Mouse (Mus musculus) embryonic facial prominence, embryonic 10.5 days (tissue): ENCODE measurements around the gene Kcnk4. TPM values are rescaled to one million over a fixed set of nuclear protein-coding genes. Genes with fewer than 3 reads are reported as not detected.
"Not testable (repeated sequence)": the region's sequence is repeated elsewhere in the genome, so short reads cannot be mapped to it uniquely, and the experiment has no call there.

Experiments
- DNase-seq: peaks from one replicate; pipeline ENCODE4 v3.0.0-alpha.2; 2017; ENCODE audit warnings: low spot score
- H3K27ac ChIP-seq: fragments of 300-500 bp; sonication (generic); replicated peaks from 2 replicates; pipeline ENCODE4 v1.5.1; 2016; ENCODE audit warnings: mild to moderate bottlenecking
- H3K27me3 ChIP-seq: fragments of 300-500 bp; sonication (generic); replicated peaks from 2 replicates; pipeline ENCODE4 v1.6.1; 2016; ENCODE audit warnings: low read depth, mild to moderate bottlenecking; ENCODE audit not compliant: poor library complexity, severe bottlenecking
- H3K36me3 ChIP-seq: fragments of 300-500 bp; sonication (generic); replicated peaks from 2 replicates; pipeline ENCODE4 v1.6.1; 2016; ENCODE audit warnings: mild to moderate bottlenecking, moderate library complexity
- H3K4me1 ChIP-seq: fragments of 300-500 bp; sonication (generic); 2 replicates; pipeline ENCODE4 v1.6.1; 2016
- H3K4me3 ChIP-seq: fragments of 300-500 bp; sonication (generic); 2 replicates; pipeline ENCODE4 v1.5.1; 2016; ENCODE audit warnings: mild to moderate bottlenecking, moderate library complexity
- H3K9me3 ChIP-seq: fragments of 300-500 bp; sonication (generic); 2 replicates; pipeline ENCODE4 v1.6.1; 2016; ENCODE audit warnings: mild to moderate bottlenecking
- WGBS: fragments of 180-500 bp; shearing (Covaris S2); methylation state at CpG from one replicate; pipeline ENCODE4 v1.1.7; 2016; 5-methylcytosine and 5-hydroxymethylcytosine counted together
- polyA plus RNA-seq: library from polyadenylated mRNA; unstranded; fragments of >200 nt; fragmentation: Nextera tagmentation; extraction: Ambion mirVana; gene quantifications from 2 replicates; pipeline ENCODE4 v1.2.1, GENCODE M21; 2016

Gene Kcnk4
- polyA plus RNA-seq, 1 experiment from 2014 or later = not detected

GRCm38 (mm10) chr19:6906199-6906598, 28.1 kb downstream of the Kcnk4 start:
- 86% methylated on average over 3 of the region's 3 CpGs for WGBS

DNA sequence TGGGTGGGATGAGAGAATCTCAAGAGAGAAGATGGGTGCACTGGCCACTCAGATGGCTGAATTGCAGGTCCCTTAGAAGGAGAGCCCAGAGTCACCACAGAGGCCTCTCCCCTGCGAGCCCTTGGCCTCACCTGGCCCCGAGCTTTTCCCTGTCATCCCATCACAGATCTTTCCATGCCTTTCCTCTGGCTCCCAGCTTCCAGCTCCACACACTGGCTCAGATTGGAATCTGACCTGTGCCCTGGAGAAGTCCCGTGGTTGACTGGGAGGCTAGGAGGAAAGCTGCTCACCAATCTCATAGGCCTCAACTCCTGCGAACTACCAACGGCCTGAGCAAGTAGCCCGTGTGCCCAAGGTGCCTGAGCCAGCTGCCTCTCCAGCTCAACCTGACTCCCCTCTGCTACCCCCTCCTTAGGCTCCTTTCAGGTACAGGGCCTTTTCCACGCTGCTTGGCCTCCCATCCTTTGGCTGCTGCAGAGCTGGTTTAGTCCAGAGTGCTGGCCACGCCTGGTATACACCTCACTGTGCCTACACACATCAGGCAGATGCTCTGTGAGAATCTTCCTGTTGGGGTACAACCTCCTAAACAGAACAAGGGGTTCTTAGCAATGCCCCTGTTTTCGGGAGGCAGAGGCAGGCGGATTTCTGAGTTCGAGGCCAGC, 28.7 kb downstream of the Kcnk4 start:
- DNase-seq = no peak
- H3K4me3 ChIP-seq = no peak overlapping the region
- peaks cover 25% of the 10 kb centered on the region for H3K4me1 ChIP-seq
- WGBS = 90% methylated on average over 11 of the region's 11 CpGs
- no peaks in the 10 kb centered on the region for H3K27me3 ChIP-seq
- no peaks in the 10 kb centered on the region for H3K9me3 ChIP-seq
- no peak overlapping the region for H3K27ac ChIP-seq
- peaks cover 38% of the 10 kb centered on the region for H3K36me3 ChIP-seq

More at GRCm38 (mm10) chr19:6906199-6906598, 28.1 kb downstream of the Kcnk4 start:
- Histone ChIP-seq H3K27me3 (no peaks in the 10 kb centered on the region), H3K36me3 (peaks cover 42% of the 10 kb centered on the region), H3K4me1 (peaks cover 29% of the 10 kb centered on the region), H3K9me3 (no peaks in the 10 kb centered on the region), H3K27ac (no peak overlapping the region), H3K4me3 (no peak overlapping the region)
- DNase-seq = no peak

DNA sequence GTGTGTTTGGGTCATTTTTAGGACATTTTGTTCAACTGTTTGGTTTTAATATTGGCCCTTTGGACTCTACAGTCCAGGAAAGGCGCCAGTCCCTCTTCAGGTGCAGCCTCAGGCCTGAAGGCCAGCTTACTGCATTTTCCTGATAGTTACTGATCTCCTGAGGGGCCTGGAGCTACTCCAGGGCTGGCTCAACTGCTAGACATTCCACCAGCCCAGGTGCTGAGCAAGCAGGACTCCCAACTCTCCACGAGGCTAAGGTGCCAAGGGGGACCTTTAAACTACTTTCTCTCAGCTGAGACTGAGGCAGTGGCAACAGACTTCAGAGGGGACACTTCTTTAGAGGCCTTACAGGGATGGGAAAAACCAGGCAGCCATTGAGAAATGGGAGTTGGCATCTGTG, 29.5 kb downstream of the Kcnk4 start:
- no peak for DNase-seq
- Histone ChIP-seq H3K27me3 (no peaks in the 10 kb centered on the region), H3K4me3 (no peak overlapping the region), H3K36me3 (peaks cover 38% of the 10 kb centered on the region), H3K4me1 (peaks cover 25% of the 10 kb centered on the region), H3K9me3 (peaks cover 2% of the 10 kb centered on the region; the same call in 1 of the 2 replicates), H3K27ac (no peak overlapping the region)
- WGBS = 76% methylated on average over 2 of the region's 2 CpGs

GRCm38 (mm10) chr19:6903031-6903430, 31.3 kb downstream of the Kcnk4 start:
- Histone ChIP-seq H3K4me1 (peaks cover 10% of the 10 kb centered on the region), H3K27me3 (no peaks in the 10 kb centered on the region), H3K27ac (no peak overlapping the region), H3K4me3 (no peak overlapping the region), H3K36me3 (peaks cover 38% of the 10 kb centered on the region), H3K9me3 (peaks cover 2% of the 10 kb centered on the region; the same call in 1 of the 2 replicates)
- 100% methylated on average over 1 of the region's 1 CpGs for WGBS
- DNase-seq = no peak

- H3K36me3 ChIP-seq = peaks cover 9% of the 10 kb centered on the region
- no peak for DNase-seq
- H3K9me3 ChIP-seq = peaks cover 9% of the 10 kb centered on the region
- no peaks in the 10 kb centered on the region for H3K27me3 ChIP-seq
- no peak overlapping the region for H3K27ac ChIP-seq
- no peak overlapping the region for H3K4me3 ChIP-seq
- 85% methylated on average over 4 of the region's 4 CpGs for WGBS
- H3K4me1 ChIP-seq = no peaks in the 10 kb centered on the region
Observed at GRCm38 (mm10) chr19:6899641-6900040, 34.7 kb downstream of the Kcnk4 start.

- DNase-seq = not testable (repeated sequence)
Observed at GRCm38 (mm10) chr19:6895608-6896305, 38.6 kb downstream of the Kcnk4 start.

GRCm38 (mm10) chr19:6893731-6894451, 40.4 kb downstream of the Kcnk4 start:
- DNase-seq = no peak
- Histone ChIP-seq H3K36me3 (no peaks in the 10 kb centered on the region), H3K4me3 (no peak overlapping the region), H3K27me3 (no peaks in the 10 kb centered on the region), H3K9me3 (peaks cover 6% of the 10 kb centered on the region), H3K4me1 (no peaks in the 10 kb centered on the region), H3K27ac (no peak overlapping the region)
- 94% methylated on average over 14 of the region's 14 CpGs for WGBS

More at GRCm38 (mm10) chr19:6895608-6896305, 38.6 kb downstream of the Kcnk4 start:
- not testable (repeated sequence) for H3K9me3 ChIP-seq, H3K27me3 ChIP-seq, H3K36me3 ChIP-seq, H3K4me3 ChIP-seq, H3K27ac ChIP-seq, H3K4me1 ChIP-seq
- WGBS = 91% methylated on average over 18 of the region's 18 CpGs

GRCm38 (mm10) chr19:6892512-6892911, 41.8 kb downstream of the Kcnk4 start:
- Histone ChIP-seq H3K36me3 (no peaks in the 10 kb centered on the region), H3K27me3 (no peaks in the 10 kb centered on the region), H3K27ac (no peak overlapping the region), H3K4me3 (no peak overlapping the region), H3K4me1 (no peaks in the 10 kb centered on the region), H3K9me3 (peaks cover 6% of the 10 kb centered on the region)
- no peak for DNase-seq
- WGBS = 60% methylated on average over 4 of the region's 4 CpGs

- H3K27me3 ChIP-seq = no peaks in the 10 kb centered on the region
- no peak for DNase-seq
- H3K9me3 ChIP-seq = peaks cover 11% of the 10 kb centered on the region; the same call in 1 of the 2 replicates
- H3K4me1 ChIP-seq = no peaks in the 10 kb centered on the region
- H3K27ac ChIP-seq = no peak overlapping the region
- H3K36me3 ChIP-seq = no peaks in the 10 kb centered on the region
- 88% methylated on average over 4 of the region's 4 CpGs for WGBS
- no peak overlapping the region for H3K4me3 ChIP-seq
Observed at GRCm38 (mm10) chr19:6877965-6878364, 56.4 kb downstream of the Kcnk4 start.

DNA sequence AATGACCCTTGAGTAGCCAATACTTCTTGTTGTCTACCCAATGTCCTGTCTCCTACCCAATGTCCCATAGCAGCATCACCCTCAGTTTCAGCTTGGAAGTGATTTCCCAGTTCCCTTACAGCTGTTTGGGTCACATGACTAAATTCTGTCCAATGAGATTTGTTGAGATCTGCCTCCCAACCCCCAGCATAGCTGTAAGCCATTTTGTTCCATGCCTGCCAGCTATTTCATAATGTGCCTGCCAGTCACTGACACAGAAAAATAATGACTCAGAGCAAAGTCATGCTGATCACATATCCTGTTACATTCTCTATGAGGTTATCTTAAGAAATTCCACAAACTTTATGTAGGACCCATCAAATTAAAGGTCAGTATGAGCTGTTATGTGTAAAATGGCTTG, 57.5 kb downstream of the Kcnk4 start:
- no peaks in the 10 kb centered on the region for H3K36me3 ChIP-seq
- no peaks in the 10 kb centered on the region for H3K27me3 ChIP-seq
- H3K27ac ChIP-seq = no peak overlapping the region
- H3K4me3 ChIP-seq = no peak overlapping the region
- H3K4me1 ChIP-seq = no peaks in the 10 kb centered on the region
- H3K9me3 ChIP-seq = peaks cover 11% of the 10 kb centered on the region; the same call in 1 of the 2 replicates
- no peak for DNase-seq

- no peak overlapping the region for H3K27ac ChIP-seq
- WGBS = 92% methylated on average over 6 of the region's 6 CpGs
- DNase-seq = no peak
- H3K36me3 ChIP-seq = no peaks in the 10 kb centered on the region
- peaks cover 8% of the 10 kb centered on the region; the same call in 1 of the 2 replicates for H3K9me3 ChIP-seq
- no peak overlapping the region for H3K4me3 ChIP-seq
- no peaks in the 10 kb centered on the region for H3K27me3 ChIP-seq
- peaks cover 4% of the 10 kb centered on the region; the same call in 1 of the 2 replicates for H3K4me1 ChIP-seq
Observed at GRCm38 (mm10) chr19:6875834-6876233, 58.5 kb downstream of the Kcnk4 start.

DNA sequence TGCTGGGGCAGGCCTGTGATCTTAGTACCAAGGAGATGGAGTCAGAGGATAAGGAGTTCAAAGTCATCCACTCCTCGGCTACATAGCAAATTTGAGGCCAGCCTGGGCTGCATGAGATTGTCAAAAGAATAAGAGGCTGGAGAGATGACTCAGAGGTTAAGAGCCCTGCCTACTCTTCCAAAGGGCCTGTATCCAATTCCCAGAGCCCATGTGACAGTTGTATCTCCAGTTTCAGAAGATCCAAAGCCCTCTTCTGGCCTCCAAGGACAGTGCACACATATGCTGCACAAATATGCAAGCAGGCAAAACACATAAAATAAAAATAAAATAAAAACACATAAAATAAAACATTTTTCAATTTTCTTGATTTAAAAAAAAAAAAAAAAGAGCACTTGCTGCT, 60.1 kb downstream of the Kcnk4 start:
- Histone ChIP-seq H3K27me3 (no peaks in the 10 kb centered on the region), H3K9me3 (no peaks in the 10 kb centered on the region), H3K27ac (no peak overlapping the region), H3K36me3 (no peaks in the 10 kb centered on the region), H3K4me3 (no peak overlapping the region), H3K4me1 (peaks cover 8% of the 10 kb centered on the region)
- WGBS = 83% methylated on average over 1 of the region's 1 CpGs
- no peak for DNase-seq
